Mouse (Mus musculus) induced T-regulatory cell, adult 2 months (primary cell): ENCODE measurements around the gene 4931428F04Rik.

Experiments used
- DNase-seq: peaks from one replicate; pipeline ENCODE4 v3.0.0-alpha.2; 2012; ENCODE audit warnings: low read depth

The 4931428F04Rik gene

DNA sequence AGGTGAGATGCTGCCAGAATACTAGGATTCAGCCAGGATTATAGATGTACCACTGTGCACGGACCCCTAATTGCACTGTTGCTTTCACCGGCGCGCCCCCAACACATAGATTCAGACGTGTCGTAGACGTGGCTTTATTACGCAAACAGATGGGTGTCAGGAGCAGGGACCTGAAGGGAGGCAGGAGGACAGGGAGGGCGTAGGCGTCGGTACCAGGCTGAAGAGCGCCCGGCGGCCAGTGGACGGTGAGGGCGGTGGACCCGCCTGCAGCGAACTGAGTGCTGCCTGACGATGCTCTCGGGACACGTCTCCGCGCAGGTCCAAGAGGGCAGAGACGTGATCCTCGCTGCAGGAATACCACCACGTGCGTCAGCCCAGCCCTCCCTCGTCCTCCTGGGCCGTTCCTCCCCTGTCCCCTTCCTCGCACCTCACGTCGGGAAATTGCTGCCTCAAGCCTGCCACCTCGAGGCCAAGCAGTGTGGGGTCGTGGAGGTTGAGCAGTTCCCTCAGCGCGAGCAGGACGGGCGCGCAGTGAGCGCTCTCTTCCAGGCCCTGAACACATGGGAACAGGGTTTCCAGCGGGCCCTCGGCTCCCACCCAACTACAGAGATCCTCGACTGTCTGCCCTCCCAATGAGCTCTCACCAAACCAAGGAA is at the start of gene 4931428F04Rik:
TSS of gene 4931428F04Rik (minus strand) at position 60 of the 656 bp plus-strand sequence.
- DNase-seq = peak; percentile 72

DNA sequence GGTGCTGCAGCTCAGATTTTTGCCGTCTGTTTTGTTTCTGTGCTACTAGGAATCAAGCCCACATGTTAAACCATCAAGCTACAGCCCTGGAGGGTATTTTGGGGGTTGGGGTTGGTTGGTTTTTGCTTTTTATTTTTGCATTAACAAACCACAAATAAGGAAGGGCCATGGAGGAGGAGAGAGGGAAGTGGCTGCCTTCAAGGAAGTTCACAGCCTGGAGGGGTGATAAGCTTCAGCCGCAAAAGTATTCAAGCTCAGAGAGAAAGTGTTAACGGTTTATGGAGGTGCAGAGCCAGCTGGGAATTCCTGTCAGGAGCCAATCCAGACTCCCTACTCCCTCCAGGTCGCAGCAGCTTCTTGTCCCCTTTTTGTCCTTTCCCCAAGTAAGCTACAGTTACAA is 49.3 kb upstream of the 4931428F04Rik start:
- DNase-seq = no peak

DNA sequence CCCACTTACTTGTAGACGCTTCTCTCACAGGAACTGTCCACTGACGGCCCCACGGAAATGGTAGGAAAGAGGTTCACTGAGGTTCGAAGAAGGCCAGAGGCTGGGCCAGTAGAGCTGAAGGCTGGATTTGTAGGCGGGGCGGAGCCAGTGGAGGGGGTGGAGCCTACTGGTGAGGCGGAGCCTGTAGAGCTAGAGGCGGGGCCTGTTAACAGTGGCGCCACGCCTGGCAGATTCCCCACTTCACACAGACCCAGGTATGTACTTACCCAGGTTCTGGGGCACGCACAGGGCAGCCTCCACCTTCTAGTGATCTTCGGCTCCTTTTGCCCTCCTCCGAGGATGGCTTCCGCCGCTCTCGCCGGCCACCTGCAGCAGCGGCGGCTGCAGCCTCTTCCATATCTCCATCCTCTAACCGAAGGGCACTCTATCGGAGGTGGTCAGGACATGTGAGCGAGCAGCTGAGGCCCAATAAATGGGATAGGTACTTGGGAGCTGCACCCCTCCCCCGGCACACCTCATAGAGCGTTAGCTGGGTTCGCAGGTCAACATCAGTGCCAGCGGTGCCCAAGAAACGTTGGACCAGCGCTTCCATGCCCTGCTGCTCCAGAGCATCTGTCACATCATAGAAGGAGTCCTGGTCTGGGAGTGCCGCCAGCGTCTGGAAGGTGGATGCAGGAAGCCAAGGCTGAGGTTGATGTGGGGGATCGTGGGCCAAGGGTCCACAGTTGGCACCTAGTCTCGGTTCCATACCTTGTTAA is 46.9 kb upstream of the 4931428F04Rik start:
- DNase-seq = no peak

DNA sequence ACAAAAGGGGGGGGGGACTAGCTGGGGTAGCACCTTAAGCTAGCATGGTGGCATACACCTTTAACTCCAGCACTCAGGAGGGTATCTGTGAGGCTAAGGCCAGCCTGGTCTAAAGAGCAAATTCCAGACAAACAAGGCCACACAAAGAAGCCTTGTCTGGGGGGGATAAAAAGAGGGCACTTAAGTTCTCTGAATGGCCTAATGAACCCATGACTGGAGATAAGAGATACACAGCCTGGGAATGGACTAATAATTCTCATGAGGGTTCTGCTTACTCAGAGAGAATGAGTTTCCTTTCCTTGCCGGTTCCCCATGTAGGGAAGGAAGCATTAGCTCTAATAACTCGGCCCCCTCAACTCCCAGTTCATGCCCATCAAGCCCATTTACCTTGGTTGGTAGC is 42.9 kb upstream of the 4931428F04Rik start:
- no peak for DNase-seq

DNA sequence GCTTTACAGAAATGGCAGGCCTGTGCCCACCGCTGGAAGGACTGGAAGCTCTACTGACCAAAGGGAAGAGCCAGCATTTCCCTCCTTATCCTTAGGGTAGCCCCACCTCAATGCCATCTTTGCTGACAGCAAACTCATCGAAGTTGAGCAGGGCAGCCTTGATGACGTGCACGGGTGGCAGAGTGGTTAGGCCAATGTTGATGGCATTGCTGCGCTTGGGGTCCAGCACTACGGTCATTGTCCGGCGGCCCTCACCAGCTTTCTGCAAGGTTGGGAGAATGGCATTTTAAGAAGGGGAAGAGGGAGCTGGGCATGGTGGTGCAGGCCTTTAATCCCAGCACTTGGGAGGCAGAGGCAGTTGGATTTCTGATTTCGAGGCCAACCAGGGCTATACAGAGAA is 42.3 kb upstream of the 4931428F04Rik start:
- no peak for DNase-seq

DNA sequence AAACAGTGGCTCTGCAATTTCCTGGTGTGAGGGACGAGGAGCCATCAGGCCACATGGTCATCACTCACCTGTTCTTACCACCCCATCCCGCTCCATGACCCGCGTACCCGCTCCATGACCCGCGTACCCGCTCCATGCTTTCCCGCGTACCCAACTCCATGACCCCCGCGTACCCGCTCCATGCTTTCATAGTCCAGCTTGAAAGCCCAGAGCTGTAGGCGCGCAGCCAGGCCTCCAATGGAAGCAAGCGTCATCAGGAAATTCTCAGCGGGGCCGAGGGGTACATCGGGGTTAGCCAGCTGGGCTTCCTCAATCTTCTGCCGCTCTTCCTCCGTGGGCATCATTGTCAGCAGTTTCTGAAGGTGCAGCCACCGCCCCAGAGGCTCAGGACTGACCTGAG is 41.8 kb upstream of the 4931428F04Rik start:
- DNase-seq = no peak

DNA sequence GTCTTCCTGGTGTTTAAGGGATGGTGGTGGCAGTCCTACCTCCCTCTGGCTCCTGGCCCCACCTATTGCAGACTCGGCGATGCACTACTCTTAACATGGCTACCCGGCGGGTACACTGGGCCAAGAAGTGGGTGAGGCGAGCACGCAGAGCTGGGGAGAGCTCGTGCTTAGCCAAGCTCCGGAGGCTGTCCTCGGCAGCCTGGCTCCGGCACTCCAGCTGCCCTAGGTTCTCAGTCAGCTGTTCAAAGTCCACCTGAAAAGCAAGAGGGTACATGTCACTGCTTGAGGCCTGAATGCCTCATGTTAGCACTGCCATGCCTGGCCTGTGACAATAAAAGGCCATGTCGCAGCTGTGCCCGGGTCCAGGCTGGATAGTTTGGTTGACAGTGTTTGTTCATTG is 40.7 kb upstream of the 4931428F04Rik start:
- DNase-seq = no peak

DNA sequence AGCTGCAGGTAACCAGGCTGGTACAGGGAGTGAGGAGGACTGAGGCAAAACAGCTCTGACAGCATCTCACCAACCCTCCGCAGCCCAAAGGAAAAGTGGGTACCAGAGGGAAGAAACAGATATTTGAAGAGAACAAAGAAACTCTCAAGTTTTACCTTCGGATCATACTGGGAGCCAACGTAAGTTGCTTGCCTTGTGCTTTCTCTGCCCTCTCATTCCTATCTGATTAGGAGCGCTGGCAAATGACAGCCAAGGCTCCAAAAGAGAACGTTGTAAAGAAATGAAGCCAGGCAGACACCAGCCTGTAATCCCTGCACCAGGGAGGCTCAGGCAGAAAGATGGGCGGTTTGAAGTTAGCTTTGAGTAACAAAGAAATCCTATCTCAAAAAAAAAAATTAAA is 37.3 kb upstream of the 4931428F04Rik start:
- no peak for DNase-seq

DNA sequence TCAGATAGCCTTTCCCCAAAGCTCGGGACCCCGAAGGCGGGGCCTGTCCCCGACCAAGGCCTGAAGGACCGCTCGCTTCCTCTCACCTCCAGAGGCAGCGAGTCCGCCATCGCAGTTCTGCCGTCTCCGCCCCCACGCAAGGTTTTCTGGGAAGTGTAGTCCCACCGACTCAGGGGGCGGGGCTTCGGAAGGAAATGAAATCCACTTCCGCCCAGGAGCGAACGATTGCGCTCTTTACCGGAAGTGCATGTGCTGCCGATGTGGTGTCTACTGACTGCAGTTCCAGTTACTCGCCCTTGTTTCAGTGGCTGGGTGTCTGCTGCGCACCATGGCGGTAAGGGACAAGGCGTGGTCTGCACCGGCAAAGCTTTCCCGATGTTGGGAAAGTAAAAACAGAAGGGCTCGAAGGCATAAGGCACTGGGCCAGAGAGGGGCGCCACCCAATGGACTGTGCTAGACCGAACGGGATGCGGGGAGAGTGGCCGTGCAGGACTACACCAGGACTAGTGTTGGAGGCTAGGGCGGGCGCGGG is 36.5 kb upstream of the 4931428F04Rik start, which contains the start of the genes Lrrc29 and Tmem208:
TSS of gene Lrrc29 (minus strand) at position 138 of the 532 bp plus-strand sequence.
TSS of gene Tmem208 (plus strand) at position 214 of the 532 bp plus-strand sequence.
- DNase-seq = peak; percentile 98

DNA sequence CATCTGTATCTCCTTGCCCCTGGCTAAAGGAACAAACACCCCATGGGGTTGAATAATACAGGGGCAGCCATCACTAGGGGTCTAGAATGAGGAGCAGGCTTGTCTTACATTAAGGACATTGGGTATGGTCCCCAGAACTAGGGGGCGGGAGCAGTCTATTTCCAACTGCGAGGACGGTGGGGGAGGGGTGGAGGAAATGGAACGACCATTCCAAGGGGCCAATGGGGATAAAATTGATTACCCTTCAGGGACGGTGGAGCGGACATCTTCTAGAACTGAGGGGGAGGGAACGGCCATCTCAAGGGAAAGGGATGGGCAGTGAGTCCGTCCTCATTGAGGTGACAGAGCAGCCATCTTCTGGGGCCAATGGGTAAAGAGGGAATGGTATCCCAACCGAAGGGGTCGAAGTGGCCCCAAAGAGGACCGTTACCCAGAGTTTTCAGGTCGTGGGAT is 36.0 kb upstream of the 4931428F04Rik start:
- no peak for DNase-seq

DNA sequence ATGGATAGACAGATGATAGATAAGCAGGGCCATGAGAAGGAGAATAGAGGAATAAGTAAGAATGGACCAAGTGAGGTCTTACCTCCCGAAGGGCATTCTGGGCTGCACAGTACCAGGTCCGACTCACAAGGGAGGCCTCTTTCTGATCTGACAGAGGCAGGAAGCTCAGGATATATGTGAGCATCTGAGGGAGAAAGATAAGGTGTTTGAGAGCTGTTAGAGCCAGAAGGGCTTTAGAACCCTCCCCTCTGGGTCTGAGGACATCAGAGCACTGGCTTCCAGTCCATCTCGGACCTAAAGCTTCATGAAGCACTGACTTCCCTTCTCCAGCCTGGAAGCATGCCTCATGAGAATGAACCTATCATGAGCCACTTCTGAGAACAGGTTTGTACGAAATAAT is 33.5 kb upstream of the 4931428F04Rik start:
- no peak for DNase-seq

DNA sequence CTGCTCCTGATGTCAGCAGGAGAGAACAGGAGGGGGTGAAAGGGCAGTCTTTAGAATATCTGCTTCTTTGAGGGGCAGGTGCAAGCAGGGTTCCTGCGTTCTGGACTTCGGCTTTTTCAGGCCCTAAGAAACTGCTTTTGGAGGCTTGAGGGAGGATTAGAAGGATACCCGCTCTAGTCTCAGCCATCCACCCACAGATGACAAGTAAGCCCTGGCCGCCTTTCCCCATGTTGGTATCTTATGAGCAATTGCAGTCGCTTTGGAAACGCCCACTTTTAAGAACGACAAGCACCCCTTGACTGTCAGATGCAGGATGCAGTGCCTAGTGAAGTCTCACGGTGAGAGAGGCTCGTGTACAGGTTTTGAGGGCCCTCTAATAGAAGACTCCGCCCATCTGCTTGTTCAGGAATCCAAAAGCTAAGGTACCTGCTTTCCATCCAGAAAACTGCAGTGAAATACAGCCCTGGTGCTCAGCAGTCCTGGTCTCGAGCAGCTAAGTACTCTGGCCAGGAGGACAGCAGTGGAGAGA is 29.1 kb upstream of the 4931428F04Rik start:
- no peak for DNase-seq

DNA sequence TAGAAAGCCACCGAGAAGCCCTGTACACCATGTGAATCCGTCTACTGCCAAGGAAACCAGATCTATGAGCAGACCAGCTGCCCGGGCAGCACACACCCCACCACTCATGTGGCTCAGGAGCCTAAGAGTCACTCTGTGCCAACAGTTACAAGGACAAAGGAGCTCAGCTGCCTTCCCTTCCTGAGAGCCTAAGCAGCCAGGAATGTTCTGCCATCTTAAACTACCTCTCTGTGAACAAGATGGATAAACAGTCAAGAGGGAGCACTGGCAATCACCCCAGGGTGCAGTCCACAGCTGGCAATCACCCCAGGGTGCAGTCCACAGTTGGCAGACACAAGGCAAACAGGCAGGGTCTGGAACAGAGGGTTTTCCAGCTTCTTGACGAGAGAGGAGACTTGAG is 28.3 kb upstream of the 4931428F04Rik start:
- DNase-seq = no peak

DNA sequence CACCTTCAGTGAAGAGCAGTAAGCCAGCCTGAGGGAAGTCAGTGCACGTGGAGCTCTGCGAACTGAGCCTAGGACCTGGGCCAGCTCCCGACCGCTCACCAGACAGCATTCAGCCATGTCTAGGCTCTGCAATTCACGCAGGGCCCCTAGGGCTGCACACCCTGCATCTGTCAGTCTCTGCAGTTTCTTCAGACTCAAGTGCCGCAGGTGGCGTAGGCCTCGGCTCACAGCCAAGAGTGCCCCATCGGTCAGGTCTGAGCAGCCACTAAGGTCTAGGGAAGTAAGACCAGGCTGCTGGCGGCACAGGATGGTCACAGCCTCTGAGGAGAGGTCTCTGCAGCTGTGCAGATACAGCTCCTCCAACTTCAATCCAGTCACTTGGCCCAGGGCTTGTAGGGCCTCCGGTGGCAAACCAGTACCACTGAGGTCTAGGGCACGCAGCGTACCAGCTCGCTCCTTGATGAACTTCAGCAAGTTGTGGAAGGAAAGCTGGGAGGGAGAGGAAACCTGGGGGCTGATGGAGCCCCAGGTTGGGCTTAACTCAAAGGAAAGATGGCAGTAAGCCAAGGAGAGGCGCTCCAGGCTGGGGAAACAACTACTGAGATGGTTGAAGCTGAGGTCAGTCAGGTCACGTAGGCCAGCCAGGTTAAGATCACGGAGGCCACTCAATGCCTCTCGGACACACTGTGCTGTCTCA is 25.6 kb upstream of the 4931428F04Rik start:
- no peak for DNase-seq

DNA sequence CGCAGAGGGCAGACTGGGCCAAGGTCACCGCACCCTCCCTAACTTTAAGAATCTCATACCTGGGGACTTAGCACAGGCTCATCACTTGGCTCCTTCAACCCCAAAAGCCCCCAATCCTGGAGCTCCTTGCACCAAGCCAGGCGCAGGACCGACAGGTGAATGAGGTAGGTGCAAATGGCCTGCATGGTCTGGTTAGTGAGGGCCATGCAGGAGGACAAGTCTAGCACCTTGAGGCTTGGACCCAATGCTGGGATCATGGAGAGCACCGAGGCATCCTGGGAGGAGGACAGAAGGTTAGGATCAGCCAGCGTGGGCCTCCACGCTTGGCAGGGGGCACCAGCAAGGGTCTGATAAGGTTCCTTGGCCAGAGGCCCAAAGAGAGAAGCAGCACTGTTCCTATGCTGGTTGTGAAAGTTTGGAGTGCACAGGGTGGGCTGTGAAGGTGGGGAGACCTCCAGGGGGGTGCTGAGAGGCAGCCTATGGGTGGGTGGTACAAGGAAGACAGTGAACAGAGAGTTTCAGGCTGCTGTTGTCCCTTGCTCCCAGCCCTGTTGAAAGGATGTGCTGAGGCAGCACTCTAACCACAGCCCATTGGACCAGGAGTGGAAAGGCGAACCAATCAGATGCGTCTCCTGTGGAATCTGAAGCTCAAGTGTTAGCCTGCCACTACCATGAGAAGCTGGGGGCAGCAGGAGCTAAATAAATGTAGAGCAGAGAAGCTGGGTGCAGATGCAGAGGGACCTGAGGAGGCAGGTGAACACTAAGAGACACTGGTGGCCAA is 24.1 kb upstream of the 4931428F04Rik start:
- DNase-seq = no peak

DNA sequence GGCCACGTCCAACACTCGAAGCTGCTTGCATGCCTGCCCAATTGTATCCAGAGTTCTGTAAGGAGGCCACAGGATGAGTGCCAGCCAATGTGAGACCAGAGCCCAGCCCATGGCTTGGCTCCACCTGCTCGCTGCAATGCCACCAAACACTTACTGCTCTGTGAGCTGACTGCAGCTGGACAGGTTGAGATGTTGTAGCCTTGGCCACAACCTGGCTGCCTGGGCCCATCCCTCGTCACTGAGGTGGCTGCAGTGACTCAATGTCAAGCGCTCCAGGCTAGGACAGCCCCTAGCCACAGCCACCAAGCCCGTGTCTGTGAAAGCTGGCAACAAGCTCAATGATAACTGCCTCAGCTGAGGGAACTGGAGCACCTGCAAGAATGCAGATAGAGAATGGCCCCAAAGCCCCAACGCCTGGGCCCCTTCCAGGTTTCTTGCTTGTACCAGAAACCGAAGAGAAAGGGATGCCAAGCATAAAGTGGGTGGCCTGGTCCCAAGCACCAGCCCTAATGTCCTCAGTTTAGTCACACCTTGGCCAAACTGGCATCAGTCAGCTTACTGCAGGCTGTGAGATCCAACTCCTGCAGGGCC is 23.3 kb upstream of the 4931428F04Rik start:
- DNase-seq = no peak

DNA sequence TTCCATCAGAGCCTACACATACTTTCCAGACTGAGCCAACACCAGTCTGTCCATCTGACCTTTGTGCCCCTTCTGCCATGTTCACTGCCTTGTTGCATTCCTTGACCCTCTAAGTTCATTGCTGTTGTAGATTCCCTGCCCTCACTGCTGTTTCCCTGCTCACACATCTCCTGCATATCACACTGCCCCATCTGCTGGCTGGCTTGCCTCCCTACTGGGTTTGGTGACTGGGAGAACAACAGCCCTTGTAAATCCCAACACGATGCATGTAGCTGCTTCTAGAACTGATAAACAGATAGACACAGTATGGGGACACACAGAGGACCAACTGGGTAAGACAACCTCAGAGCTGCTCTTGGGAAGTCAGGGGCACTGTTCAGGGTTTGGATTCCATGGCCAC is 22.1 kb upstream of the 4931428F04Rik start:
- no peak for DNase-seq

DNA sequence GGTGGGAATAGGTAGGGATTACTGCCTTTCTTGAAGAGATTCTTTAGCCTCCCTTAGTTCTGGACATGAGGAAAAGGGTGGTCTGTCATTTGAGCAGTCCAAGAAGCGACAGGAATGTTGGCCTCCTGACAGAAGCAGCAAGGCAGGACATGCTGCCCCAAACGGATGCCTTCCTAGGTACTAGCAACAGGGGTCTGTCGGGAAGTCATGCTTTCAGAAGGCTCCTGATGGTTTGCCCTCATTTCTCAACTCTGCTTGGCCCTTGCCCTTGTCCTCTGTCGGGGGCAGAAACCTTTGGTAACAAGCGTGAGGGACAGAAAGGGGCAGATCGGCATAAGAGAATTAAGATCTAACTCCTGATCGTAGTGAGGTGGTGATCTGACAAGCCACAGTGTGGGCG is 20.5 kb upstream of the 4931428F04Rik start:
- DNase-seq = no peak

DNA sequence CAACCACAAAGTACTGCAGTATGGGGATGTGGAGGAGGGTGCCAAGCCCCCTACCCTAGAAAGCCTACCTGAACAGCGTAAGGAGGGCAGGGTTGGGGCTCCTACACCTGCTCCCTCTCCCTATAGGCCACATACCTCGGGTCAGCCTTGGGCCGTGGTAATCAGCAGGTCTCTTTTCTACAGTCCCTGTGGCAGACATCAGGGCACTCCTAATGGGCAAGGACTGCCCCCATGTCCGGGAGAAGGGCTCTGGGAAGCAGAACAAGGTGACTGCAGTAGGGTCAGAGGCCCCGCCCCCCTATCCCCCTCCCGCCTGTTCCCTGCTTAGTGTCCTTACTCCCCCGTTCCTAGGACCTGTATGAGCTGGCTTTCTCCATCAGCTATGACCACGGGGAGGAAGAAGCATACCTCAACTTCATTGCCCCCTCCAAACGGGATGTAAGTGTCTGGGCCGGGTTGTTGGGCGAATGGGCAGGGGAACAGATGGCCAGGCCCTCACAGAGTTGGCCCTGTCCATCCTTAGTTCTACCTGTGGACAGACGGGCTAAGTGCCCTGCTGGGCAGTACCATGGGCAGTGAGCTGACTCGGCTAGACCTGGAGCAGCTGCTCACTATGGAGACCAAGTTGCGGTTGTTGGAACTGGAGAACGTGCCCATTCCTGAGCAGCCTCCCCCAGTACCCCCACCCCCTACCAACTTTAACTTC is 19.6 kb upstream of the 4931428F04Rik start:
- DNase-seq = no peak

DNA sequence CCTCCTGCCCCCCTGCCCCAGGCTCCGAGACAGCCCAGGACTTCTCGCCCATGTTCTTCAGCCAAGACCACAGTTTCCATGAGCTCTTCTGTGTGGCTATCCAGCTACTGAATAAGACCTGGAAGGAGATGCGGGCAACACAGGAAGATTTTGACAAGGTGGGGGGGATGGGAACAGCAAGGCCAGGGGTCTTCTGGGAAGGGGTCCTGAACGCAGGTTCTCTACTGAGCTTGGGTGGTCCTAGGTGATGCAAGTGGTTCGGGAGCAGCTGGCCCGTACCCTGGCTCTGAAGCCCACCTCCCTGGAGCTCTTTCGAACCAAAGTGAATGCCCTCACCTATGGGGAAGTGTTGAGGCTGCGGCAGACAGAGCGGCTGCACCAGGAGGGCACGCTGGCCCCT is 18.8 kb upstream of the 4931428F04Rik start:
- no peak for DNase-seq
